Mouse (Mus musculus): ENCODE results near the gene Flt4.

GRCm38 (mm10) chr11:49655501-49655900 is 46.4 kb downstream of the Flt4 start:
- TF ChIP-seq MAFK (IDR thresholded peaks at IDR 0.05; ENCODE audit: insufficient read depth, low read depth, low read length), result no peak
- no peak for TF ChIP-seq ZNF384 (IDR thresholded peaks at IDR 0.05; ENCODE audit: low read depth, low read length)
